Mouse (Mus musculus): ENCODE measurements around the gene Dmpk. TPM values are rescaled to one million over a fixed set of nuclear protein-coding genes. Genes with fewer than 3 reads are reported as not detected.
A peak's percentile ranks its signal among the peaks of the same experiment; 100 is the strongest.

The Dmpk gene
- polyA plus RNA-seq, 2 experiments: 8.3 to 17.9 TPM

GRCm38 (mm10) chr7:19084921-19085473, 1.3 kb downstream of the Dmpk start:
- H3K4me2 ChIP-seq (ENCODE audit: low read depth): no peak overlapping the region
- no peak overlapping the region for H3K4me3 ChIP-seq (ENCODE audit: insufficient read depth in 1 of 2, low read depth in 2 of 2, low read length in 2 of 2)
- H3K27ac ChIP-seq: no peak overlapping the region
- peaks cover 11% of the 10 kb centered on the region; the same call in 1 of the 2 replicates for H3K36me3 ChIP-seq (replicated peaks; ENCODE audit: control insufficient read depth, insufficient read depth, low read depth)
- TF ChIP-seq EP300 (IDR thresholded peaks at IDR 0.05; ENCODE audit: low read depth) (no peak), CTCF (IDR thresholded peaks at IDR 0.05; ENCODE audit: low read depth) (no peak)
- no peak for DNase-seq (ENCODE audit: low read depth in 3 of 3, low spot score in 3 of 3)
- H3K9me3 ChIP-seq (ENCODE audit: control insufficient read depth, low read length): no peaks in the 10 kb centered on the region
- no peak for ATAC-seq (ENCODE audit: insufficient read depth)
- no peak overlapping the region for H3K9ac ChIP-seq (replicated peaks)
- peaks cover 11 to 12% of the 10 kb centered on the region in 2 experiments for H3K4me1 ChIP-seq (replicated peaks; ENCODE audit: control insufficient read depth in 2 of 2, insufficient read depth in 2 of 2, low read length in 1 of 2)
- WGBS (ENCODE audit: insufficient replicate concordance): 15% methylated on average over 9 of the region's 9 CpGs
- peaks cover 9% of the 10 kb centered on the region for H3K27me3 ChIP-seq (ENCODE audit: control insufficient read depth, insufficient read depth, low read length)

- peaks cover 14% of the 10 kb centered on the region for H3K27me3 ChIP-seq (ENCODE audit: control insufficient read depth, insufficient read depth, low read length)
- H3K27ac ChIP-seq: no peak overlapping the region
- peak overlapping the region; percentile 59 for H3K4me2 ChIP-seq (ENCODE audit: low read depth)
- DNase-seq (ENCODE audit: low read depth in 3 of 3, low spot score in 3 of 3): no peak
- H3K4me1 ChIP-seq (replicated peaks; ENCODE audit: control insufficient read depth in 2 of 2, insufficient read depth in 2 of 2, low read length in 1 of 2): peaks cover 11 to 12% of the 10 kb centered on the region in 2 experiments
- WGBS (ENCODE audit: insufficient replicate concordance): 8% methylated on average over 6 of the region's 6 CpGs
- no peaks in the 10 kb centered on the region for H3K9me3 ChIP-seq (ENCODE audit: control insufficient read depth, low read length)
- H3K36me3 ChIP-seq (replicated peaks; ENCODE audit: control insufficient read depth, insufficient read depth, low read depth): peaks cover 9% of the 10 kb centered on the region; the same call in 1 of the 2 replicates
- no peak overlapping the region for H3K9ac ChIP-seq (replicated peaks)
- peak overlapping the region in 1 of 2 experiments; percentile 2; a peak in 1 of 4 replicates for H3K4me3 ChIP-seq (ENCODE audit: insufficient read depth in 1 of 2, low read depth in 2 of 2, low read length in 2 of 2)
- peak; percentile 4; the same call in 1 of the 2 replicates for ATAC-seq (ENCODE audit: insufficient read depth)
- no peak for TF ChIP-seq CTCF (IDR thresholded peaks at IDR 0.05; ENCODE audit: low read depth)
- TF ChIP-seq EP300 (IDR thresholded peaks at IDR 0.05; ENCODE audit: low read depth): no peak
Measured at GRCm38 (mm10) chr7:19085495-19085894, 1.8 kb downstream of the Dmpk start.

GRCm38 (mm10) chr7:19086042-19086441, 2.4 kb downstream of the Dmpk start:
- peak overlapping the region; percentile 45; the same call in 1 of the 2 replicates for H3K9ac ChIP-seq (replicated peaks)
- ATAC-seq (ENCODE audit: insufficient read depth): peak; percentile 74
- H3K4me2 ChIP-seq (ENCODE audit: low read depth): peak overlapping the region; percentile 59
- H3K27me3 ChIP-seq (ENCODE audit: control insufficient read depth, insufficient read depth, low read length): peaks cover 19% of the 10 kb centered on the region
- 3% methylated on average over 14 of the region's 14 CpGs for WGBS (ENCODE audit: insufficient replicate concordance)
- no peak overlapping the region for H3K27ac ChIP-seq
- no peaks in the 10 kb centered on the region for H3K9me3 ChIP-seq (ENCODE audit: control insufficient read depth, low read length)
- peak overlapping the region; percentile 13 to 19; a peak in 3 of 4 replicates for H3K4me3 ChIP-seq (ENCODE audit: insufficient read depth in 1 of 2, low read depth in 2 of 2, low read length in 2 of 2)
- peak; percentile 69 to 79 (median 72) for DNase-seq (ENCODE audit: low read depth in 3 of 3, low spot score in 3 of 3)
- TF ChIP-seq CTCF (IDR thresholded peaks at IDR 0.05; ENCODE audit: low read depth): no peak
- H3K4me1 ChIP-seq (replicated peaks; ENCODE audit: control insufficient read depth in 2 of 2, insufficient read depth in 2 of 2, low read length in 1 of 2): peaks cover 11 to 12% of the 10 kb centered on the region in 2 experiments
- H3K36me3 ChIP-seq (replicated peaks; ENCODE audit: control insufficient read depth, insufficient read depth, low read depth): peaks cover 3% of the 10 kb centered on the region; the same call in 1 of the 2 replicates

GRCm38 (mm10) chr7:19086760-19087159, 3.1 kb downstream of the Dmpk start:
- H3K4me3 ChIP-seq (ENCODE audit: insufficient read depth in 1 of 2, low read depth in 2 of 2, low read length in 2 of 2): no peak overlapping the region
- ATAC-seq (ENCODE audit: insufficient read depth) (no peak), DNase-seq (ENCODE audit: low read depth in 3 of 3, low spot score in 3 of 3) (no peak)
- H3K27me3 ChIP-seq (ENCODE audit: control insufficient read depth, insufficient read depth, low read length): peaks cover 22% of the 10 kb centered on the region
- peaks cover 11 to 12% of the 10 kb centered on the region in 2 experiments for H3K4me1 ChIP-seq (replicated peaks; ENCODE audit: control insufficient read depth in 2 of 2, insufficient read depth in 2 of 2, low read length in 1 of 2)
- no peak overlapping the region for H3K27ac ChIP-seq
- H3K36me3 ChIP-seq (replicated peaks; ENCODE audit: control insufficient read depth, insufficient read depth, low read depth): no peaks in the 10 kb centered on the region
- WGBS (ENCODE audit: insufficient replicate concordance): 54% methylated on average over 18 of the region's 18 CpGs
- TF ChIP-seq EP300 (IDR thresholded peaks at IDR 0.05; ENCODE audit: low read depth): no peak
- TF ChIP-seq CTCF (IDR thresholded peaks at IDR 0.05; ENCODE audit: low read depth): no peak
- no peaks in the 10 kb centered on the region for H3K9me3 ChIP-seq (ENCODE audit: control insufficient read depth, low read length)
- no peak overlapping the region for H3K9ac ChIP-seq (replicated peaks)
- no peak overlapping the region for H3K4me2 ChIP-seq (ENCODE audit: low read depth)

GRCm38 (mm10) chr7:19088813-19089212, 5.2 kb downstream of the Dmpk start:
- Histone ChIP-seq H3K36me3 (replicated peaks; ENCODE audit: control insufficient read depth, insufficient read depth, low read depth) (no peaks in the 10 kb centered on the region), H3K4me1 (replicated peaks; ENCODE audit: control insufficient read depth in 2 of 2, insufficient read depth in 2 of 2, low read length in 1 of 2) (peaks cover 11 to 15% of the 10 kb centered on the region in 2 experiments), H3K4me3 (ENCODE audit: insufficient read depth in 1 of 2, low read depth in 2 of 2, low read length in 2 of 2) (no peak overlapping the region), H3K9ac (replicated peaks) (no peak overlapping the region), H3K9me3 (ENCODE audit: control insufficient read depth, low read length) (no peaks in the 10 kb centered on the region), H3K4me2 (ENCODE audit: low read depth) (no peak overlapping the region), H3K27me3 (ENCODE audit: control insufficient read depth, insufficient read depth, low read length) (peaks cover 33% of the 10 kb centered on the region), H3K27ac (no peak overlapping the region)
- TF ChIP-seq CTCF (IDR thresholded peaks at IDR 0.05; ENCODE audit: low read depth) (peak; percentile 96), EP300 (IDR thresholded peaks at IDR 0.05; ENCODE audit: low read depth) (no peak)
- 24% methylated on average over 10 of the region's 10 CpGs for WGBS (ENCODE audit: insufficient replicate concordance)
- no peak for ATAC-seq (ENCODE audit: insufficient read depth)
- no peak for DNase-seq (ENCODE audit: low read depth in 3 of 3, low spot score in 3 of 3)

Measured in liver, embryonic 14.5 days (tissue).